Comparison of ENCODE assay signal across 27 mouse cellular contexts in the genomic region with DNA sequence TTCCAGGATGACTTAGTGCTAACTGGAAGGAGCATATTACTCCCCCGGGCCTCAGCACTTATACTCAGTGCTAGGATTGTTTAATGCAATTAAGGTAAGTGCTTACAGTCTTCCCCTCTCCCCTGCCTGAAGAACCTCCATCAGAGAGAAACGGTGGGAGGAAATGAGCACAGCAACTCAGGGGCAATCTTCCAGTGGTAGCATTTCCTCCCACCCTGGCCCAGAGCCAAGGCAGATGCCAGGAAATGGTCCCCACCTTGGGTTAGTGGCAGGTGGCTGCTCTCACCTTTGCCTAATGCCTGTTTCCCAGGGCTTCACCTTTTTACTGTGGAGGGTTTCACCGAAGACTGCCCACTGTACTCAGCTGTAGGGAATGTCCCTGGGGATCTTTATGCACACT. TPM values are rescaled to one million over a fixed set of nuclear protein-coding genes. Genes with fewer than 3 reads are reported as not detected.
"Had no signal": no experiment of that assay in that cellular context is flagged by ENCODE, and none has a peak within 500 bp of the region (broad histone marks: within the 10 kb centered on the region; RNA-seq: fewer than 3 reads in every experiment).

No protein-coding gene starts in this region.

- H3K36me3 ChIP-seq: intestine, embryonic 15.5 days; kidney, embryonic 15.5 days; limb, embryonic 10.5 days; limb, embryonic 13.5 days; liver, embryonic 12.5 days; liver, embryonic 15.5 days; lung, embryonic 15.5 days; midbrain, embryonic 10.5 days; neural tube, embryonic 12.5 days had no signal

- H3K9me3 ChIP-seq: intestine, embryonic 15.5 days; kidney, embryonic 15.5 days; limb, embryonic 10.5 days; limb, embryonic 13.5 days; liver, embryonic 12.5 days; liver, embryonic 15.5 days; lung, embryonic 15.5 days; midbrain, embryonic 10.5 days; neural tube, embryonic 12.5 days had no signal

- H3K4me1 ChIP-seq: intestine, embryonic 15.5 days; kidney, embryonic 15.5 days; liver, embryonic 12.5 days; liver, embryonic 15.5 days; lung, embryonic 15.5 days; megakaryocyte, embryonic 14.5 days had no signal

- ATAC-seq: intestine, embryonic 15.5 days; liver, embryonic 12.5 days had no signal

- H3K27ac ChIP-seq: intestine, embryonic 15.5 days; kidney, embryonic 15.5 days; limb, embryonic 10.5 days; limb, embryonic 13.5 days; liver, embryonic 12.5 days; liver, embryonic 15.5 days; lung, embryonic 15.5 days; midbrain, embryonic 10.5 days; neural tube, embryonic 12.5 days had no signal

- DNase-seq: kidney, adult 11 months; kidney, adult 8-10 months; kidney, postnatal 10 days; kidney, postnatal 36 days; liver; lung, adult 18-20 months; lung, postnatal 10 days; lung, postnatal 36 days; midbrain, embryonic 14.5 days had no signal

- H3K4me3 ChIP-seq: intestine, embryonic 15.5 days; kidney, embryonic 15.5 days; limb, embryonic 10.5 days; limb, embryonic 13.5 days; liver, embryonic 12.5 days; liver, embryonic 15.5 days; lung, embryonic 15.5 days; megakaryocyte, embryonic 14.5 days; midbrain, embryonic 10.5 days; neural tube, embryonic 12.5 days had no signal

- H3K4me2 ChIP-seq: intestine, embryonic 15.5 days; kidney, embryonic 15.5 days; limb, embryonic 13.5 days; liver, embryonic 12.5 days; liver, embryonic 15.5 days; lung, embryonic 15.5 days; neural tube, embryonic 12.5 days had no signal

- H3K27me3 ChIP-seq: intestine, embryonic 15.5 days; kidney, embryonic 15.5 days; limb, embryonic 13.5 days; liver, embryonic 12.5 days; liver, embryonic 15.5 days; lung, embryonic 15.5 days; neural tube, embryonic 12.5 days had no signal

- H3K9ac ChIP-seq: intestine, embryonic 15.5 days; kidney, embryonic 15.5 days; limb, embryonic 13.5 days; liver, embryonic 12.5 days; liver, embryonic 15.5 days; lung, embryonic 15.5 days; neural tube, embryonic 12.5 days had no signal

RNA-seq across cellular contexts. Expression of gene Lkaaear1, which starts 31.8 kb away (rescaled TPM):
- total RNA-seq: layer of hippocampus, adult 8-10 months; layer of hippocampus, postnatal 14 days; left cerebral cortex, adult 8-10 months; left cerebral cortex, postnatal 25 days; midbrain, postnatal 0 days had no signal
- polyA plus RNA-seq: intestine, embryonic 15.5 days; limb, embryonic 10.5 days; limb, embryonic 13.5 days; liver, embryonic 12.5 days; liver, embryonic 15.5 days; lung, embryonic 15.5 days; midbrain, embryonic 10.5 days; midbrain, embryonic 14.5 days; midbrain, postnatal 0 days; neural tube, embryonic 12.5 days; small intestine, adult 2 months; spleen, adult 2 months; stomach, embryonic 16.5 days had no signal

RNA-seq across cellular contexts. Expression of gene Myt1, which starts 33.1 kb away (rescaled TPM):
- polyA plus RNA-seq: limb, embryonic 10.5 days; liver, embryonic 15.5 days; spleen, adult 2 months had no signal
